Mouse (Mus musculus) ES-E14 (cell line): ENCODE data around the gene Synj1.

Experiments
- HCFC1 ChIP-seq: IDR thresholded peaks from 2 replicates; pipeline ENCODE4 v1.6.1; 2012; ENCODE audit warnings: low read length, inconsistent platforms, borderline replicate concordance; ENCODE audit not compliant: insufficient read depth
- MAFK ChIP-seq: IDR thresholded peaks from 2 replicates; pipeline ENCODE4 v1.6.1; 2014; ENCODE audit warnings: mild to moderate bottlenecking, low read depth, low read length, inconsistent platforms; ENCODE audit not compliant: insufficient read depth
- ZC3H11A ChIP-seq: IDR thresholded peaks from 2 replicates; pipeline ENCODE4 v1.6.1; 2012; ENCODE audit warnings: low read depth, mild to moderate bottlenecking, inconsistent platforms, low read length, borderline replicate concordance
- ZNF384 ChIP-seq: IDR thresholded peaks from 2 replicates; pipeline ENCODE4 v1.6.1; 2012; ENCODE audit warnings: low read depth, low read length, inconsistent platforms

DNA sequence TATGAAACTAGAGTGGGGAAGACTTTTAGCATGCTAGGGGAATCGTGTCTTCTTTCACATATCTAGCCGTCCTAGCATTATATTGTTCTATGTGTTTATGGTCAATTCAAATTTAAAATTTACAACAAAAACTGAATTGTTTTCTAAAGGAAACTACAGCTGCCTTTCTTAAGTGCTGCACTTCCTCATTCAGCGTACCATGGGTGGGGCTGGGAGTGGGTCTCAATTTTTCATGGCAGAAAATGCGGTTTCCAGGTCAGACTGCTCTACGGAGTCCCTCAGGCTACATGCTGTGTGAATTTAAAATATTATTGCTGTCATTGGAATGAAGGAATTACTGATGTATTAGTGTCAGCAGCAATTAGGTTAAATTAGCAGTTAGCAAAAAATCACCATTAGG, 15.6 kb downstream of the Synj1 start:
- no peak for TF ChIP-seq ZC3H11A
- TF ChIP-seq ZNF384: no peak
- TF ChIP-seq HCFC1: no peak
- TF ChIP-seq MAFK: no peak
